Mouse (Mus musculus): ENCODE data around the gene Car11.

DNA sequence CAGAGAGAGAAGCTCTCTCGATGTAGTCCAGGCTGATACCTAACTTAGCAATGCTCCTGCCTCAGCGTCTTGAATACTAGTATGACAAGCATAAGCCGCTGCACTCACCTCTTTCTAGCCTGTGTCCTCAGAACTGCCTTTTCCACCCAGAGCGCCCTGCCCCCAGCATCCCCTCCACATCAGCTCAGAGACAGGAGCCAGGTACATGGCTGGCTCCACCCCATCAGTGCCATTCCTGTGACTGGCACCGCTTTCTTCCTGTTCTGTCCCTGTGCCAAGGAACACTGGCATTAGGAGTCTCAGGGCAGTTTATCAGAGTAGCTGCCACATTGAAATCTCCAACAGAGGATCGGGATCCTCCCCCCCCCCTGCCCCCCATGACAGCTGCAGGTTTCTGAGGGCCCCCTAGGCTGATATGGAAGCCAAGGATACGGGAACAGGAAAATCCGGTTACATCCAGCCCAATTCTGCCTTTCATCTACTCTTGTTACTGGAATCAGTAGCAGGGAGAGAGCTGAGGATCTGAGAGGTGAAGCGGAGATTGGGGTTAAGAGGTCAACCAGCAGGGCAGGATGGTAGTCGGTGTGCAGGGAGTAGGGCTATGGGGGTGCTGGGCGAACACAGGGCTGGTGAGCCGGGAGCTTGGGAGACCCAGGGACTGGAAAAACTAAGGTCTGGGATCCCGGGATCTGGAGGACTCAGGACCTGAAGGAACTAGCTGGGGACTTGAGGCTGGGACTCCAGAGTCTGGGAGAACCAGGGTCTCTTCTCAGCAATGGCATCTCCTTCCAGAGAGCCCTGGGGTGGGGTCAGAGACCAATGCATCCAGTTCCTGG lies 34.1 kb upstream of the Car11 start:
- no peak for TF ChIP-seq CTCF (IDR thresholded peaks at IDR 0.05; ENCODE audit: extremely low read depth, insufficient read depth, low read length)
- no peak for TF ChIP-seq POLR2A (IDR thresholded peaks at IDR 0.05; ENCODE audit: extremely low read depth, insufficient read depth, low read length)

Measured in cortical plate, adult 2 months (tissue).